Mouse (Mus musculus): ENCODE data around the gene Lrrc10.

GRCm38 (mm10) chr10:117026176-117026575 lies 19.0 kb upstream of the Lrrc10 start:
- TF ChIP-seq POLR2A (IDR thresholded peaks at IDR 0.05; ENCODE audit: low read depth, low read length) (no peak), CTCF (IDR thresholded peaks at IDR 0.05; ENCODE audit: borderline replicate concordance, insufficient read depth, low read length) (no peak)

All from embryonic fibroblast, embryonic 13.5 days (primary cell).